In the genomic region with DNA sequence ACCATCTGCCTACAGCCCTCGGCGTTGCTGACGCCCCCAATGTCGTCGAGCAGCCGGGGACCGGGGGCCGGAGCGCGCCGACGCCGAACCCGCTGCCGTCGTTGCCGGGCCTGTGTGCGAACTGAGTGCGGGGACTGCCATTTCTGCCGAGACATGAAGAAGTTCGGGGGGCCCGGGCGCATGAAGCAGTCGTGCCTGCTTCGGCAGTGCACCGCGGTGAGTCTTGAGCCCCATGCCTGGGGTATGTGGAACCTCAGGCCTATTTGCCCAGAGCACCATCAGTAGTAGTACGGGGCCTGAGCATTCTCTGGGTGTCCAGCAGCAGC, we compare ENCODE assay signal across 10 mouse cellular contexts. TPM values are rescaled to one million over a fixed set of nuclear protein-coding genes. Genes with fewer than 3 reads are reported as not detected.
DNase-seq lines count a peak whose midpoint lies in the region; ATAC-seq and TF ChIP-seq lines count a peak whose summit lies in the region.
"Had no signal": no experiment of that assay in that cellular context is flagged by ENCODE, and none has a peak within 500 bp of the region (broad histone marks: within the 10 kb centered on the region; RNA-seq: fewer than 3 reads in every experiment).

No protein-coding gene starts in this region.

- H3K4me1 ChIP-seq in lung, embryonic 14.5 days (ENCODE audit: insufficient read depth), result peaks cover 8% of the 10 kb centered on the region; the same call in 1 of the 2 replicates
- peaks cover 16% of the 10 kb centered on the region; the same call in 1 of the 2 replicates for H3K4me1 ChIP-seq in hindbrain, embryonic 14.5 days (replicated peaks; ENCODE audit: control insufficient read depth, insufficient read depth, low read length)
- H3K4me1 ChIP-seq in midbrain, embryonic 16.5 days (ENCODE audit: control insufficient read depth, insufficient read depth, low read length), result peaks cover 22% of the 10 kb centered on the region

- H3K4me3 ChIP-seq in lung, embryonic 14.5 days (ENCODE audit: low read depth, low read length), result no peak overlapping the region
- H3K4me3 ChIP-seq in hindbrain, embryonic 14.5 days (replicated peaks; ENCODE audit: low read length), result peak overlapping the region; percentile 92; the same call in 1 of the 2 replicates
- H3K4me3 ChIP-seq in midbrain, embryonic 16.5 days (ENCODE audit: low read depth, low read length), result peak overlapping the region; percentile 87; the same call in 1 of the 2 replicates

- H3K4me2 ChIP-seq in lung, embryonic 14.5 days, result peak overlapping the region; percentile 86
- peak overlapping the region; percentile 66; the same call in 1 of the 2 replicates for H3K4me2 ChIP-seq in hindbrain, embryonic 14.5 days (replicated peaks)
- H3K4me2 ChIP-seq in midbrain, embryonic 16.5 days (ENCODE audit: low read length), result peak overlapping the region; percentile 91

- H3K27me3 ChIP-seq in lung, embryonic 14.5 days (ENCODE audit: insufficient read depth, low read length), result no peaks in the 10 kb centered on the region
- no peaks in the 10 kb centered on the region for H3K27me3 ChIP-seq in hindbrain, embryonic 14.5 days (ENCODE audit: control insufficient read depth, insufficient read depth, low read length)
- no peaks in the 10 kb centered on the region for H3K27me3 ChIP-seq in midbrain, embryonic 16.5 days (ENCODE audit: control insufficient read depth, insufficient read depth, low read depth, low read length)

- peak; percentile 56 for DNase-seq in cerebellum, adult 9-10 months
- no peak for DNase-seq in cerebellum, postnatal 36 days
- no peak for DNase-seq in lung, embryonic 14.5 days
- no peak for DNase-seq in lung, postnatal 36 days
- no peak for DNase-seq in hindbrain, embryonic 14.5 days (ENCODE audit: low spot score)
- no peak for DNase-seq in layer of hippocampus, adult 9-10 months (ENCODE audit: low spot score)
- DNase-seq: adrenal gland, adult 2 months; gastrocnemius, postnatal 36 days had no signal

- H3K9ac ChIP-seq in lung, embryonic 14.5 days, result 0 out of 2 replicates have a peak overlapping the region, but pooled peaks have one; percentile 80
- no peak overlapping the region for H3K9ac ChIP-seq in hindbrain, embryonic 14.5 days
- peak overlapping the region; percentile 98; the same call in 1 of the 2 replicates for H3K9ac ChIP-seq in midbrain, embryonic 16.5 days (ENCODE audit: low read depth, low read length)

- no peak overlapping the region for H3K27ac ChIP-seq in lung, embryonic 14.5 days (ENCODE audit: low read depth)
- no peak overlapping the region for H3K27ac ChIP-seq in hindbrain, embryonic 14.5 days
- no peak overlapping the region for H3K27ac ChIP-seq in midbrain, embryonic 16.5 days (ENCODE audit: low read length)

- TF ChIP-seq CTCF in lung, embryonic 14.5 days (IDR thresholded peaks at IDR 0.05; ENCODE audit: low read depth), result no peak

- H3K9me3 ChIP-seq in lung, embryonic 14.5 days (ENCODE audit: low read depth, low read length), result no peaks in the 10 kb centered on the region
- no peaks in the 10 kb centered on the region for H3K9me3 ChIP-seq in hindbrain, embryonic 14.5 days (ENCODE audit: control insufficient read depth, low read length)
- H3K9me3 ChIP-seq in midbrain, embryonic 16.5 days (replicated peaks; ENCODE audit: control insufficient read depth, low read length, poor library complexity, severe bottlenecking), result no peaks in the 10 kb centered on the region

- no peak for ATAC-seq in lung, embryonic 14.5 days (ENCODE audit: insufficient read depth)
- ATAC-seq in hindbrain, embryonic 14.5 days (ENCODE audit: low FRiP score), result no peak
- no peak for ATAC-seq in midbrain, embryonic 16.5 days
- no peak for ATAC-seq in megakaryocyte, adult 5-6 weeks (ENCODE audit: poor library complexity, severe bottlenecking)

- 89% methylated on average over 28 of the region's 28 CpGs for WGBS in lung, embryonic 14.5 days
- 96% methylated on average over 28 of the region's 28 CpGs for WGBS in hindbrain, embryonic 14.5 days
- 92% methylated on average over 28 of the region's 28 CpGs for WGBS in midbrain, embryonic 16.5 days

- peaks cover 55% of the 10 kb centered on the region for H3K36me3 ChIP-seq in lung, embryonic 14.5 days (ENCODE audit: insufficient read depth)
- peaks cover 51% of the 10 kb centered on the region for H3K36me3 ChIP-seq in hindbrain, embryonic 14.5 days (replicated peaks; ENCODE audit: control insufficient read depth, insufficient read depth)
- H3K36me3 ChIP-seq in midbrain, embryonic 16.5 days (ENCODE audit: control insufficient read depth, insufficient read depth, low read length), result peaks cover 31% of the 10 kb centered on the region

RNA-seq across cellular contexts. Expression of gene Fbxl19, which starts 3.9 kb away (rescaled TPM):
- 5.3 and 5.6 TPM in 2 replicates for polyA plus RNA-seq in lung, embryonic 14.5 days (2014; fragmentation: Nextera tagmentation; extraction: Ambion mirVana)
- 5.6 and 6.9 TPM in 2 replicates for polyA plus RNA-seq in hindbrain, embryonic 14.5 days (2014; fragmentation: Nextera tagmentation; extraction: Ambion mirVana)
- polyA plus RNA-seq in midbrain, embryonic 16.5 days (2015; fragmentation: Nextera tagmentation; extraction: Ambion mirVana), result 7.4 and 8.0 TPM in 2 replicates
- 2.1 TPM in 2 replicates for total RNA-seq in megakaryocyte, adult 5-6 weeks (2015)
- total RNA-seq in megakaryocyte, adult 5-6 weeks (2017), result 5.8 and 6.2 TPM in 2 replicates

RNA-seq across cellular contexts. Expression of gene Ctf2, which starts 16.2 kb away (rescaled TPM):
- 0.38 TPM in 1 of 2 replicates, not detected in the other for polyA plus RNA-seq in lung, embryonic 14.5 days (2014; fragmentation: Nextera tagmentation; extraction: Ambion mirVana)
- 0.25 TPM in 1 of 2 replicates, not detected in the other for polyA plus RNA-seq in hindbrain, embryonic 14.5 days (2014; fragmentation: Nextera tagmentation; extraction: Ambion mirVana)
- polyA plus RNA-seq in midbrain, embryonic 16.5 days (2015; fragmentation: Nextera tagmentation; extraction: Ambion mirVana), result 0.10 TPM in 1 of 2 replicates, not detected in the other
- not detected in 2 replicates for total RNA-seq in megakaryocyte, adult 5-6 weeks (2015)
- not detected in 2 replicates for total RNA-seq in megakaryocyte, adult 5-6 weeks (2017)
- total RNA-seq: adrenal gland, adult 2 months; gastrocnemius, postnatal 36 days had no signal
- polyA plus RNA-seq: adrenal gland, adult 2 months had no signal

RNA-seq across cellular contexts. Expression of gene Orai3, which starts 21.4 kb away (rescaled TPM):
- 19.2 and 21.8 TPM in 2 replicates for polyA plus RNA-seq in lung, embryonic 14.5 days (2014; fragmentation: Nextera tagmentation; extraction: Ambion mirVana)
- 4.8 and 7.3 TPM in 2 replicates for polyA plus RNA-seq in hindbrain, embryonic 14.5 days (2014; fragmentation: Nextera tagmentation; extraction: Ambion mirVana)
- 8.8 TPM in 2 replicates for polyA plus RNA-seq in midbrain, embryonic 16.5 days (2015; fragmentation: Nextera tagmentation; extraction: Ambion mirVana)
- 30.9 and 33.7 TPM in 2 replicates for total RNA-seq in megakaryocyte, adult 5-6 weeks (2015)
- total RNA-seq in megakaryocyte, adult 5-6 weeks (2017), result 29.5 and 32.7 TPM in 2 replicates

RNA-seq across cellular contexts. Expression of gene Setd1a, which starts 28.3 kb away (rescaled TPM):
- polyA plus RNA-seq in lung, embryonic 14.5 days (2014; fragmentation: Nextera tagmentation; extraction: Ambion mirVana), result 27.2 and 30.1 TPM in 2 replicates
- polyA plus RNA-seq in hindbrain, embryonic 14.5 days (2014; fragmentation: Nextera tagmentation; extraction: Ambion mirVana), result 18.7 and 19.1 TPM in 2 replicates
- 12.8 and 18.0 TPM in 2 replicates for polyA plus RNA-seq in midbrain, embryonic 16.5 days (2015; fragmentation: Nextera tagmentation; extraction: Ambion mirVana)
- 35.2 and 43.3 TPM in 2 replicates for total RNA-seq in megakaryocyte, adult 5-6 weeks (2015)
- 7.7 and 9.8 TPM in 2 replicates for total RNA-seq in megakaryocyte, adult 5-6 weeks (2017)

RNA-seq across cellular contexts. Expression of gene Ctf1, which starts 35.7 kb away (rescaled TPM):
- 11.7 and 15.6 TPM in 2 replicates for polyA plus RNA-seq in lung, embryonic 14.5 days (2014; fragmentation: Nextera tagmentation; extraction: Ambion mirVana)
- polyA plus RNA-seq in hindbrain, embryonic 14.5 days (2014; fragmentation: Nextera tagmentation; extraction: Ambion mirVana), result 3.1 and 4.2 TPM in 2 replicates
- polyA plus RNA-seq in midbrain, embryonic 16.5 days (2015; fragmentation: Nextera tagmentation; extraction: Ambion mirVana), result 3.2 and 3.3 TPM in 2 replicates
- 0.16 TPM in 1 of 2 replicates, not detected in the other for total RNA-seq in megakaryocyte, adult 5-6 weeks (2015)
- total RNA-seq in megakaryocyte, adult 5-6 weeks (2017), result 0.29 TPM in 1 of 2 replicates, not detected in the other
